Mouse (Mus musculus) frontal cortex, postnatal 25 days (tissue): ENCODE data around the gene Cnot6.
A peak's percentile ranks its signal among the peaks of the same experiment; 100 is the strongest.

ENCODE experiments used
- DNase-seq, 2 experiments: peaks; one replicate each; pipeline ENCODE4 v3.0.0; 2022; ENCODE audit warnings: low spot score in 2 of 2

Cnot6 gene

DNA sequence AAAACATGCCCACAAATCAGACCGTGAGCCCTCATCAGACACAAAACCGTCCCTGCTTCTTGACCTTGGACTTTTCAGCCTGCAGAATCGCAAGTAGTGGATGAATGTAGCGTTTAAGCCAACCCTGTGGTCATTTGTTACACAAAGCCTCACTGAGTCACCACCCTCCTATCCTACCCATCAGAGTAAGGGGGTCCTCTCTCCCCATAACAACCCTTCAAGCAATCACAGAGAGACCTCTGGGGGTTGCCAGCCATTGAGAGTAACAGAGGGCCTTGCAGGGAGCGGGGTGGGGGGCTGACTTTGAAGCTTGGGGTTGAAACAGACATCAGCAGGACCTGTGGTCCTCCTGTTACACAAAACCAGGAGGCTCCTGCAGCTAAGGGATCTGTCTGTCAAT lies 57.9 kb downstream of the Cnot6 start:
- DNase-seq: no peak

DNA sequence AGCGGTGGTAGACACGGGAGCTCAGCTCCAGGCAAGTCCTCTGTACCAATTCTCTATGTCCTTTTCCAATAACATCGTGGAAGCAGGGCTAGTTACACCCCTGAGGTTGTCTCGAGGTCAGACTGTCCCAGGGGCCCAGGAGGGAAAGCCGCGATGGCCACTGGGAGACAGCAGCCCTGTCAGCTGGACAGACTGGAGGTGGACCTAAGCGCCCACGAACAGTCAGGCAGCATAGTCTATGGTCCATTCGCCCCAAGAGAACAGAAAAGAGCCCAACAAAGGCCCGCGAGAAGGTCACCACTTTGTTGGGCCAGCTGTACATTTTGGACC lies 59.5 kb downstream of the Cnot6 start:
- no peak for DNase-seq

- DNase-seq: peak; percentile 83 to 87
These were observed 60.0 kb downstream of the Cnot6 start for GRCm38 (mm10) chr11:49652401-49653078.

- DNase-seq: no peak
These were observed 60.7 kb downstream of the Cnot6 start for GRCm38 (mm10) chr11:49651762-49652322.

- peak; percentile 26 to 34 for DNase-seq
These were observed 61.3 kb downstream of the Cnot6 start for GRCm38 (mm10) chr11:49650994-49651761.

DNA sequence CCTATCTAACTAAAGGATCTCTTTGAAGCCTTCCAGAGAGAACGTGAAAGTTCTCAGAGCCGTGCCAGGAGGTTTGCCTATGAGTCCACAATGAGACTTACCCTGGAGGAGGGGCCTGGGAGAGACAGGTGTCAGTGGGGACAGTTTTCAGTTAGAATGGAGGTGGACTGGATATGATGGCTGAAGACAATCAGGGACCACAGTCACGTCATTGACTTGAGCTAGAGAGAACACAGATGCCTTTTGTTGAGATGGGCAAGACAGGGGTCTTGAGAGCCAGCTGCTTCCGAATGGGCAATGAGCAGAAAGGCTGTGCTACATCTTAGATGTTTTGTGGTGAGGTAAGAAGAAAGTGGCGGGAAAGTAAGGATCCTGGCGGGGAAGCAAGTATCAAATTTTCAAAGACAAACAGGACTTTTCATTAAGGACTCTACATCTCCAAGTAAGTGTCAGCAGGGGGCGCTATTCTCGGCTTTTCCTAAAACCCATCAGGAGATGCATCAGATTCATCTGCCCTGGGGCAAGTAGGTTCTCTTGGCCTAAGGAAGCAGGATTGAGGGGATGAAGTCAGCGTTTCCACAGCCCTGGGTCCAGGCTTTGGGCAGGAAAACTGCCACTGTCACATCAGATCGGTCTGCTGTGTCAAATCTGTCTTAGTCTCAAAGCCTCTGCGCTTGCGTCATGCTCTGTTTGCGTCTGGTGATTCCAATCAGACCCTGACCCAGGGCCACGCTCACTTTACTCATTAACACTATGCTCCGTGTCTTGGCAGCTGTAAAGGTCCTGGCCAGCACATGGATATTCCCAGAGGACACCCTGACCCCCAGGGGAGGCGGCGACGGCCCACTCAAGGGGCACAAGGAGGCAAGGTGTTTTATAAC lies 62.2 kb downstream of the Cnot6 start:
- no peak for DNase-seq

- DNase-seq: no peak
These were observed 66.8 kb downstream of the Cnot6 start for GRCm38 (mm10) chr11:49645677-49646076.

DNA sequence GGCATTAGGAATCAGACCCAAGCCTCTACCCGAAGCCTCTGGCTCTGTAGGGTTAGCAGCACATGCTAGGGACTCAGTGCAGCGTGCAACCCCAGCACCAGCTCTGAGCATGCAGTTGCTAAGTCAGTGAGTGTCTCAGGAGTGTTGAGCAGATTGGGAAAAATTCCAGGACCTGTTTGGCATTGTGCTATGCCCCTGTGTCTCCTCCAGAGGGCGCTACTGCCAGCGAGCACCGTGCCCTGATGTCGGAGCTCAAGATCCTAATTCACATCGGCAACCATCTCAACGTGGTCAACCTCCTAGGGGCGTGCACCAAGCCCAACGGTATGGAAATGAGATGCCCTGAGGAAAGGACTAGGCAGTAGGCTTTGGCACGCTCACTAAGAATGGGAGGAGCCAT lies 76.1 kb downstream of the Cnot6 start:
- DNase-seq: no peak

DNA sequence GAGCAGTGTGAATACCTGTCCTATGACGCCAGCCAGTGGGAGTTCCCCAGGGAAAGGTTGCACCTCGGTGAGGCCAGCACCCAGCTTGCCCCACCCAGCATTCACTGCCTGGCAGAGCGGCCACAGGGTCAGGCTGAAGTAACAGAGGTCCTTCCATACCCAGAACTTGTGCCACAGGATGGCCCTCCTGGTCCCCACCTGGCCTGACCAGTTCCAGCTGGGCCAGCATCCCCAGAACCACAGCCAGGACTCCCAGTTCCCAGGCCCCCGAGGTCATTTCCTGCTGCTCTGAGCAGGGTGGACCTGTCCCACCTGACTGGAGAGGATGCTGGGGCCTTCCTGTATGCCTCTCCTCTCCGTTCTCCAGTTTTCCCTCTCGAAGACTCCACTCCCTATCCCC lies 76.9 kb downstream of the Cnot6 start:
- no peak for DNase-seq

DNA sequence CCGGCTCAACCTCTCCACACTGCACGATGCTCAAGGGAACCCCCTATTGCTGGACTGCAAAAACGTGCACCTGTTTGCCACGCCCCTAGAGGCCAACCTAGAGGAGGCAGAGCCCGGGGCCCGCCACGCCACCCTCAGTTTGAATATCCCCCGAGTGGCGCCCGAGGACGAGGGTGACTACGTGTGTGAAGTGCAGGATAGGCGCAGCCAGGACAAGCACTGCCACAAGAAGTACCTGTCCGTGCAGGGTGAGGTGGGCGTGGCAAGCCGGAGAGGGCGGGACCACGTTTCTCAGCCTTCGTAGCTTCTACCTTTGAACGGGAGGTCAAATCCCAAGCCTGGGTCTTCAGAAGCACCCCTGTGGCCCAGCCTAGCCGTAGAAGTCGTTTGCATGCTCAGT lies 78.4 kb downstream of the Cnot6 start:
- no peak for DNase-seq

DNA sequence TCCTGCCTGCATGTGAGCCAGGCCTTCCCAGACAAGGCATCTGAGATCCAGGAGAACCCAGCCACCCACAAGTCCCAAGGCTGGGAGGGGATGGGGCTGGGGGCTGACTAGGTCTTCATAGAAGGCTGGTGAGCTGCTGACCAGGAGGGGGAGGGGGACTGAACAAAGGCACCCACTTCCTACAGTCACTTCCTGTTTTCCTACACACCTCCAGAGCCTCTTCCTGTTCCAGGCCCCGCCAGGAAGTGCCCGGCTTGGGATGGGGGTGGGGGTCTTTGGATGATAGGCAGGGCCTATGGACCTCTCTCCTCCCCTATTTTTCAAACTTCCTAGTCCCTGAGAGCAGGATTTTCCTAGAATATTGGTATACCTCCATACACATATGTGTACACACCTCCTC lies 80.3 kb downstream of the Cnot6 start:
- no peak for DNase-seq

GRCm38 (mm10) chr11:49631154-49631553 lies 81.4 kb downstream of the Cnot6 start:
- no peak for DNase-seq

DNA sequence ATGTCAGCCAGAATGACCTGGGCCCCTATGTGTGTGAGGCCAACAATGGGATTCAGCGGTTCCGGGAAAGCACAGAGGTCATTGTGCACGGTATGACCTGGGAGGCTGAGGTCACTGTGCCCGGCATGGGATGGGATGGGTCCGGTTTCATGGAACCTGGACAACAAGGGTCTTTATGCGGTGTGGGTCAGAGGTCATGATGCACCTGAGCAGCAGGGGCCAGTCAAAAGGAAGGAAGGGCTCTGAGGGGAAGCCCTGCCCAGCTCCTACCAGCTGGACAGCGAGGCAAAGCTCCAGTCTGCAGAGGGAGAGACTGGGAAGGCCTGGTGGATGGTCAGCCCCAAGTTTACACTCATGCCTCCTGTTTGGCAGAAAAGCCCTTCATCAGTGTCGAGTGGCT lies 85.8 kb downstream of the Cnot6 start:
- DNase-seq: no peak

DNA sequence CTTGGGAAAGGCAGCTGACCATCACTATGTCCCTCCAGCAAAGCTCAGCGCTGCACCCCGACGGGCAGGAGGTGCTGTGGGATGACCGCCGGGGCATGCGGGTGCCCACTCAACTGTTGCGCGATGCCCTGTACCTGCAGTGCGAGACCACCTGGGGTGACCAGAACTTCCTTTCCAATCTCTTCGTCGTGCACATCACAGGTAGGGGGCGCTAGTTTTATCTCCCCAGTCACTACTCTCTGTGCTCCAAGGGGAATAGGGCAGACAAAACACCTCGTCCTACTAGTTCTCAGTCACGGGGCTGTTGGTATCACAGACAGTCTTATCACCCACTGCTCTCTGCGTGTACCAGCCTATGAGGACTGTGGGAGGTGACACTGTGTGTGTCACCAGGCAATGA lies 86.7 kb downstream of the Cnot6 start:
- DNase-seq: no peak

- DNase-seq: no peak
These were observed 88.4 kb downstream of the Cnot6 start for GRCm38 (mm10) chr11:49624156-49624555.

- DNase-seq: no peak
These were observed 90.6 kb downstream of the Cnot6 start for GRCm38 (mm10) chr11:49621953-49622352.
